Mouse (Mus musculus): Measurements from ENCODE around the gene 9930021J03Rik.

DNA sequence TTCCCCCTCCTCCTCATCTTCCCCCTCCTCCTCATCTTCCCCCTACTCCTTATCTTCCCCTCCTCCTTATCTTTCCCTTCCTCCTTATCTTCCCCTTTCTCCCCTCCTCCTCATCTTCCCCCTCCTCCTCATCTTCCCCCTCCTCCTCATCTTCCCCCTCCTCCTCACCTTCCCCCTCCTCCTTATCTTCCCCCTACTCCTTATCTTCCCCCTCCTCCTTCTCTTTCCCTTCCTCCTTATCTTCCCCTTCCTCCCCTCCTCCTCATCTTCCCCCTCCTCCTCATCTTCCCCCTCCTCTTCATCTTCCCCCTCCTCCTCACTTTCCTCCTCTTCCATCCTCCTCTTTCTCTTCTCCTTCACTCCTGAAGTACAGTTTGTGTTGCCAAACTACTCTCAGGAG, 108.9 kb downstream of the 9930021J03Rik start:
- no peak for TF ChIP-seq POLR2A (IDR thresholded peaks at IDR 0.05; ENCODE audit: borderline replicate concordance, extremely low read depth, insufficient read depth, insufficient read length, poor library complexity, severe bottlenecking)
- no peak for TF ChIP-seq CTCF (IDR thresholded peaks at IDR 0.05; ENCODE audit: borderline replicate concordance, extremely low read depth, insufficient read depth, insufficient read length)
